ENCODE assay signal across 11 mouse cellular contexts in genomic region chr7:76185005-76185658, GRCm38 (mm10). TPM values are rescaled to one million over a fixed set of nuclear protein-coding genes. Genes with fewer than 3 reads are reported as not detected.
DNase-seq lines count a peak whose midpoint lies in the region; ATAC-seq and TF ChIP-seq lines count a peak whose summit lies in the region.
"Had no signal": no experiment of that assay in that cellular context is flagged by ENCODE, and none has a peak within 500 bp of the region (broad histone marks: within the 10 kb centered on the region; RNA-seq: fewer than 3 reads in every experiment).

No protein-coding gene starts in this region.

- no peaks in the 10 kb centered on the region for H3K27me3 ChIP-seq in midbrain, embryonic 11.5 days (ENCODE audit: control insufficient read depth, insufficient read depth, low read length)
- H3K27me3 ChIP-seq in intestine, embryonic 15.5 days (replicated peaks) = no peaks in the 10 kb centered on the region
- H3K27me3 ChIP-seq in intestine, postnatal 0 days (replicated peaks; ENCODE audit: control insufficient read depth, insufficient read depth, low read length) = no peaks in the 10 kb centered on the region

- H3K4me2 ChIP-seq in midbrain, embryonic 11.5 days = peak overlapping the region; percentile 31
- no peak overlapping the region for H3K4me2 ChIP-seq in intestine, embryonic 15.5 days (replicated peaks)
- H3K4me2 ChIP-seq in intestine, postnatal 0 days (replicated peaks; ENCODE audit: low read depth) = no peak overlapping the region

- no peak for TF ChIP-seq CTCF in intestine, postnatal 0 days (IDR thresholded peaks at IDR 0.05; ENCODE audit: low read depth)

- H3K4me3 ChIP-seq in midbrain, embryonic 11.5 days (ENCODE audit: low read depth, low read length) = no peak overlapping the region
- no peak overlapping the region for H3K4me3 ChIP-seq in intestine, embryonic 15.5 days (replicated peaks)
- no peak overlapping the region for H3K4me3 ChIP-seq in intestine, postnatal 0 days (ENCODE audit: low read depth, low read length)
- H3K4me3 ChIP-seq: heart, embryonic 10.5 days had no signal

- peak; percentile 23 for DNase-seq in thymus, postnatal 14 days
- no peak for DNase-seq in thymus, postnatal 25 days
- DNase-seq in frontal cortex, postnatal 10 days (ENCODE audit: low spot score in 2 of 2) = peak; percentile 20 to 41
- DNase-seq in midbrain, embryonic 11.5 days (ENCODE audit: low spot score, missing footprints) = peak; percentile 88
- peak; percentile 11 for DNase-seq in right cerebral cortex, postnatal 4 days
- no peak for DNase-seq in kidney, postnatal 4 days
- DNase-seq: cerebellum, adult 18-20 months had no signal

- no peaks in the 10 kb centered on the region for H3K9me3 ChIP-seq in midbrain, embryonic 11.5 days (ENCODE audit: control insufficient read depth, low read length)
- H3K9me3 ChIP-seq in intestine, embryonic 15.5 days = no peaks in the 10 kb centered on the region
- no peaks in the 10 kb centered on the region for H3K9me3 ChIP-seq in intestine, postnatal 0 days (ENCODE audit: control insufficient read depth)
- H3K9me3 ChIP-seq: G1E; heart, embryonic 10.5 days had no signal

- no peaks in the 10 kb centered on the region for H3K36me3 ChIP-seq in midbrain, embryonic 11.5 days (ENCODE audit: control insufficient read depth, insufficient read depth, low read length)
- H3K36me3 ChIP-seq in intestine, embryonic 15.5 days = no peaks in the 10 kb centered on the region
- no peaks in the 10 kb centered on the region for H3K36me3 ChIP-seq in intestine, postnatal 0 days (ENCODE audit: control insufficient read depth, insufficient read depth)
- H3K36me3 ChIP-seq: G1E; heart, embryonic 10.5 days had no signal

- peak; percentile 97 for ATAC-seq in midbrain, embryonic 11.5 days (ENCODE audit: low FRiP score)
- no peak for ATAC-seq in intestine, embryonic 15.5 days
- ATAC-seq in intestine, postnatal 0 days = no peak

- H3K9ac ChIP-seq in midbrain, embryonic 11.5 days (ENCODE audit: low read length) = no peak overlapping the region
- no peak overlapping the region for H3K9ac ChIP-seq in intestine, embryonic 15.5 days
- H3K9ac ChIP-seq in intestine, postnatal 0 days (ENCODE audit: low read depth, low read length) = no peak overlapping the region

- H3K4me1 ChIP-seq in midbrain, embryonic 11.5 days (ENCODE audit: control insufficient read depth, insufficient read depth, low read length) = peaks cover 12% of the 10 kb centered on the region
- H3K4me1 ChIP-seq in intestine, embryonic 15.5 days (replicated peaks) = no peaks in the 10 kb centered on the region
- H3K4me1 ChIP-seq in intestine, postnatal 0 days (replicated peaks; ENCODE audit: control insufficient read depth, insufficient read depth, low read length) = no peaks in the 10 kb centered on the region
- H3K4me1 ChIP-seq: heart, embryonic 10.5 days had no signal

- 29% methylated on average over 7 of the region's 7 CpGs for WGBS in midbrain, embryonic 11.5 days
- WGBS in intestine, embryonic 15.5 days = 40% methylated on average over 7 of the region's 7 CpGs
- WGBS in intestine, postnatal 0 days = 58% methylated on average over 7 of the region's 7 CpGs

- H3K27ac ChIP-seq in midbrain, embryonic 11.5 days (ENCODE audit: low read depth, low read length) = peak overlapping the region; percentile 15; the same call in 1 of the 2 replicates
- H3K27ac ChIP-seq in intestine, embryonic 15.5 days = no peak overlapping the region
- H3K27ac ChIP-seq in intestine, postnatal 0 days (ENCODE audit: low read depth, low read length) = no peak overlapping the region
- H3K27ac ChIP-seq: heart, embryonic 10.5 days had no signal

RNA-seq across cellular contexts. Expression of gene Agbl1, which starts 44.6 kb away (rescaled TPM):
- not detected in 2 replicates for polyA plus RNA-seq in midbrain, embryonic 11.5 days (2014; fragmentation: Nextera tagmentation; extraction: Ambion mirVana)
- not detected in 2 replicates for polyA plus RNA-seq in intestine, embryonic 15.5 days (2015; fragmentation: Nextera tagmentation; extraction: Ambion mirVana)
- polyA plus RNA-seq in intestine, postnatal 0 days (2015; fragmentation: Nextera tagmentation; extraction: Ambion mirVana) = not detected in 2 replicates
- polyA plus RNA-seq: G1E had no signal

Comparison
In these comparisons a context has a peak if more than half of its experiments do, and no peak if none do; other contexts are left out.
1. DNase-seq: peak in thymus, postnatal 14 days (single experiment), frontal cortex, postnatal 10 days (2 of 2), midbrain, embryonic 11.5 days (single experiment) and right cerebral cortex, postnatal 4 days (single experiment); none in thymus, postnatal 25 days (single experiment) and kidney, postnatal 4 days (0 of 2).